13 mouse cellular contexts compared by ENCODE assay signal in the genomic region with DNA sequence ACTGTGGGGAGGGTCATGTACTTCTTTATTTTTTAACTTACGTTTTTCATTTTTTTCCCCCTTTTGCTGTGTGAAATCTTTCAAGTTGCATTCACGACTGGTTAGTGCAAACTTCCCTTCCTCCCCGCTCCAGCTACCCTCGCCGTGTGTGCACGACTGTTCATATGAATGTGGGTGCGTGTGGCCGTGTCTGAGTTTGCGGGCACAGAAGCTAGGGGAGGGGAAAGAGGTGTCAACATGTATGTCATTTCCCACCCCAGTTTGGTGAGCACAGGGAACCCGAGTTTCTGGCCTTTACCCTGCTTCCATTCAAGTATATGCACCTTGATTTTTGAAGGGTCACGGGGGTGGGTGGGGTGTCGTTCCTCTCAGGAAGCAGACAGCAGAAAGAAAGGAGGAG. TPM values are rescaled to one million over a fixed set of nuclear protein-coding genes. Genes with fewer than 3 reads are reported as not detected.
A peak's percentile ranks its signal among the peaks of the same experiment; 100 is the strongest.
DNase-seq lines count a peak whose midpoint lies in the region; ATAC-seq and TF ChIP-seq lines count a peak whose summit lies in the region.
"Had no signal": no experiment of that assay in that cellular context is flagged by ENCODE, and none has a peak within 500 bp of the region (broad histone marks: within the 10 kb centered on the region; RNA-seq: fewer than 3 reads in every experiment).

No protein-coding gene starts in this region.

- H3K27me3 ChIP-seq in hindbrain, embryonic 12.5 days: no peaks in the 10 kb centered on the region
- no peaks in the 10 kb centered on the region for H3K27me3 ChIP-seq in hindbrain, embryonic 13.5 days
- H3K27me3 ChIP-seq in G1E (ENCODE audit: insufficient read depth, low read length): no peaks in the 10 kb centered on the region
- no peaks in the 10 kb centered on the region for H3K27me3 ChIP-seq in limb, embryonic 15.5 days
- no peaks in the 10 kb centered on the region for H3K27me3 ChIP-seq in lung, postnatal 0 days (replicated peaks; ENCODE audit: insufficient read depth, low read length)

- ATAC-seq in hindbrain, embryonic 12.5 days (ENCODE audit: low FRiP score): no peak
- ATAC-seq in hindbrain, embryonic 13.5 days (ENCODE audit: low FRiP score): no peak
- no peak for ATAC-seq in G1E (ENCODE audit: extremely low read depth, insufficient number of reproducible peaks, low FRiP score, poor library complexity, severe bottlenecking)
- no peak for ATAC-seq in limb, embryonic 15.5 days (ENCODE audit: insufficient number of reproducible peaks, low FRiP score, low TSS enrichment, low read depth)
- ATAC-seq in lung, postnatal 0 days: no peak

- 78% methylated on average over 12 of the region's 12 CpGs for WGBS in hindbrain, embryonic 12.5 days
- 84% methylated on average over 12 of the region's 12 CpGs for whole genome bisulfite sequencing in hindbrain, embryonic 13.5 days
- 57% methylated on average over 12 of the region's 12 CpGs for WGBS in limb, embryonic 15.5 days
- WGBS in lung, postnatal 0 days: 68% methylated on average over 12 of the region's 12 CpGs

- H3K4me1 ChIP-seq in hindbrain, embryonic 12.5 days: peaks cover 4% of the 10 kb centered on the region
- H3K4me1 ChIP-seq in hindbrain, embryonic 13.5 days (replicated peaks): peaks cover 9% of the 10 kb centered on the region; the same call in 1 of the 2 replicates
- H3K4me1 ChIP-seq in G1E (ENCODE audit: insufficient read depth, low read depth, low read length): peaks cover 62% of the 10 kb centered on the region
- H3K4me1 ChIP-seq in limb, embryonic 15.5 days: peaks cover 16% of the 10 kb centered on the region
- no peaks in the 10 kb centered on the region for H3K4me1 ChIP-seq in lung, postnatal 0 days (ENCODE audit: insufficient read depth, low read depth, low read length)

- DNase-seq in CD4-positive helper T cell, adult 2 months (ENCODE audit: low read depth, low spot score): peak; percentile 46
- DNase-seq in G1E (ENCODE audit: low spot score): no peak
- DNase-seq in ovary, adult 18-20 months (ENCODE audit: low spot score): no peak
- DNase-seq in cerebellum, postnatal 10 days: no peak
- no peak for DNase-seq in lung, postnatal 0 days (ENCODE audit: low spot score)
- DNase-seq: cerebellum, postnatal 36 days had no signal

- H3K9ac ChIP-seq in hindbrain, embryonic 12.5 days: 0 out of 2 replicates have a peak overlapping the region, but pooled peaks have one; percentile 79
- no peak overlapping the region for H3K9ac ChIP-seq in hindbrain, embryonic 13.5 days
- no peak overlapping the region for H3K9ac ChIP-seq in limb, embryonic 15.5 days
- H3K9ac ChIP-seq in lung, postnatal 0 days (replicated peaks; ENCODE audit: low read depth): no peak overlapping the region

- no peaks in the 10 kb centered on the region for H3K36me3 ChIP-seq in hindbrain, embryonic 12.5 days
- H3K36me3 ChIP-seq in hindbrain, embryonic 13.5 days: no peaks in the 10 kb centered on the region
- peaks cover 21% of the 10 kb centered on the region for H3K36me3 ChIP-seq in G1E (replicated peaks)
- 0 out of 2 replicates have a peak, but pooled peaks cover 4% of the 10 kb centered on the region for H3K36me3 ChIP-seq in limb, embryonic 15.5 days
- no peaks in the 10 kb centered on the region for H3K36me3 ChIP-seq in lung, postnatal 0 days (ENCODE audit: insufficient read depth, low read length)

- no peak overlapping the region for H3K27ac ChIP-seq in hindbrain, embryonic 12.5 days
- H3K27ac ChIP-seq in hindbrain, embryonic 13.5 days: no peak overlapping the region
- H3K27ac ChIP-seq in limb, embryonic 15.5 days: peak overlapping the region; percentile 94
- no peak overlapping the region for H3K27ac ChIP-seq in lung, postnatal 0 days (ENCODE audit: low read length)

- no peak for TF ChIP-seq EP300 in lung, postnatal 0 days (IDR thresholded peaks at IDR 0.05)

- no peak overlapping the region for H3K4me2 ChIP-seq in hindbrain, embryonic 12.5 days (replicated peaks)
- no peak overlapping the region for H3K4me2 ChIP-seq in hindbrain, embryonic 13.5 days
- H3K4me2 ChIP-seq in limb, embryonic 15.5 days: no peak overlapping the region; the same call in 1 of the 2 replicates
- H3K4me2 ChIP-seq in lung, postnatal 0 days (replicated peaks; ENCODE audit: low read depth, low read length): no peak overlapping the region

- no peak overlapping the region for H3K4me3 ChIP-seq in hindbrain, embryonic 12.5 days
- H3K4me3 ChIP-seq in hindbrain, embryonic 13.5 days: no peak overlapping the region
- H3K4me3 ChIP-seq in G1E (ENCODE audit: low read depth, low read length): peak overlapping the region; percentile 78; the same call in 1 of the 2 replicates
- peak overlapping the region; percentile 82; the same call in 1 of the 2 replicates for H3K4me3 ChIP-seq in limb, embryonic 15.5 days
- no peak overlapping the region for H3K4me3 ChIP-seq in lung, postnatal 0 days (ENCODE audit: low read depth, low read length)

- no peak for TF ChIP-seq CTCF in G1E (IDR thresholded peaks at IDR 0.05; ENCODE audit: low read depth, low read length)
- TF ChIP-seq CTCF in lung, postnatal 0 days (IDR thresholded peaks at IDR 0.05): no peak

- H3K9me3 ChIP-seq in hindbrain, embryonic 12.5 days (replicated peaks): no peaks in the 10 kb centered on the region
- H3K9me3 ChIP-seq in hindbrain, embryonic 13.5 days: no peaks in the 10 kb centered on the region
- H3K9me3 ChIP-seq in G1E (replicated peaks): no peaks in the 10 kb centered on the region
- H3K9me3 ChIP-seq in limb, embryonic 15.5 days: no peaks in the 10 kb centered on the region
- H3K9me3 ChIP-seq in lung, postnatal 0 days (ENCODE audit: low read length): no peaks in the 10 kb centered on the region

RNA-seq across cellular contexts. Expression of a gene that starts 1.3 kb away (rescaled TPM):
- polyA plus RNA-seq in hindbrain, embryonic 12.5 days (2016; fragmentation: Nextera tagmentation; extraction: Ambion mirVana): 46.2 and 53.7 TPM in 2 replicates
- polyA plus RNA-seq in hindbrain, embryonic 13.5 days (2015; fragmentation: Nextera tagmentation; extraction: Ambion mirVana): 24.6 and 29.5 TPM in 2 replicates
- total RNA-seq in G1E (2014; fragmentation: Nextera tagmentation) (28.1 and 32.6 TPM in 2 replicates), G1E (2017) (43.8 and 61.4 TPM in 2 replicates)
- polyA plus RNA-seq in G1E (2012): 44.2 and 46.7 TPM in 2 replicates
- 46.2 and 46.9 TPM in 2 replicates for polyA plus RNA-seq in limb, embryonic 15.5 days (2015; fragmentation: Nextera tagmentation; extraction: Ambion mirVana)
- polyA plus RNA-seq in lung, postnatal 0 days (2015; fragmentation: Nextera tagmentation; extraction: Ambion mirVana): 11.2 and 14.5 TPM in 2 replicates

RNA-seq across cellular contexts. Expression of a gene that starts 4.9 kb away (rescaled TPM):
- not detected in 2 replicates for polyA plus RNA-seq in hindbrain, embryonic 12.5 days (2016; fragmentation: Nextera tagmentation; extraction: Ambion mirVana)
- polyA plus RNA-seq in hindbrain, embryonic 13.5 days (2015; fragmentation: Nextera tagmentation; extraction: Ambion mirVana): 0.14 and 0.21 TPM in 2 replicates
- not detected in 2 replicates for total RNA-seq in G1E (2014; fragmentation: Nextera tagmentation)
- total RNA-seq in G1E (2017): 0.05 TPM in 1 of 2 replicates, not detected in the other
- polyA plus RNA-seq in G1E (2012): 0.02 TPM in 1 of 2 replicates, not detected in the other
- 0.12 and 0.26 TPM in 2 replicates for polyA plus RNA-seq in limb, embryonic 15.5 days (2015; fragmentation: Nextera tagmentation; extraction: Ambion mirVana)
- not detected in 2 replicates for polyA plus RNA-seq in lung, postnatal 0 days (2015; fragmentation: Nextera tagmentation; extraction: Ambion mirVana)
- total RNA-seq: heart, postnatal 25 days; layer of hippocampus, adult 18-20 months had no signal
- polyA plus RNA-seq: neural tube, embryonic 14.5 days; small intestine, adult 2 months had no signal

RNA-seq across cellular contexts. Expression of a gene that starts 19.0 kb away (rescaled TPM):
- polyA plus RNA-seq in hindbrain, embryonic 12.5 days (2016; fragmentation: Nextera tagmentation; extraction: Ambion mirVana): 24.5 and 25.6 TPM in 2 replicates
- 19.6 and 21.7 TPM in 2 replicates for polyA plus RNA-seq in hindbrain, embryonic 13.5 days (2015; fragmentation: Nextera tagmentation; extraction: Ambion mirVana)
- total RNA-seq in G1E (2014; fragmentation: Nextera tagmentation) (11.5 and 13.9 TPM in 2 replicates), G1E (2017) (18.8 and 23.3 TPM in 2 replicates)
- polyA plus RNA-seq in G1E (2012): 3.2 and 4.4 TPM in 2 replicates
- 34.2 and 36.3 TPM in 2 replicates for polyA plus RNA-seq in limb, embryonic 15.5 days (2015; fragmentation: Nextera tagmentation; extraction: Ambion mirVana)
- polyA plus RNA-seq in lung, postnatal 0 days (2015; fragmentation: Nextera tagmentation; extraction: Ambion mirVana): 16.0 and 16.9 TPM in 2 replicates

RNA-seq across cellular contexts. Expression of a gene that starts 23.3 kb away (rescaled TPM):
- polyA plus RNA-seq in hindbrain, embryonic 12.5 days (2016; fragmentation: Nextera tagmentation; extraction: Ambion mirVana): 0.34 and 0.40 TPM in 2 replicates
- polyA plus RNA-seq in hindbrain, embryonic 13.5 days (2015; fragmentation: Nextera tagmentation; extraction: Ambion mirVana): 0.18 and 0.27 TPM in 2 replicates
- total RNA-seq in G1E (2014; fragmentation: Nextera tagmentation): not detected in 2 replicates
- total RNA-seq in G1E (2017): 0.17 and 0.27 TPM in 2 replicates
- polyA plus RNA-seq in G1E (2012): 0.04 TPM in 1 of 2 replicates, not detected in the other
- 0.25 and 0.47 TPM in 2 replicates for polyA plus RNA-seq in limb, embryonic 15.5 days (2015; fragmentation: Nextera tagmentation; extraction: Ambion mirVana)
- polyA plus RNA-seq in lung, postnatal 0 days (2015; fragmentation: Nextera tagmentation; extraction: Ambion mirVana): not detected in 2 replicates
- total RNA-seq: layer of hippocampus, adult 18-20 months had no signal
- polyA plus RNA-seq: neural tube, embryonic 14.5 days; small intestine, adult 2 months had no signal

RNA-seq across cellular contexts. Expression of a gene that starts 36.3 kb away (rescaled TPM):
- 0.61 and 0.70 TPM in 2 replicates for polyA plus RNA-seq in hindbrain, embryonic 12.5 days (2016; fragmentation: Nextera tagmentation; extraction: Ambion mirVana)
- polyA plus RNA-seq in hindbrain, embryonic 13.5 days (2015; fragmentation: Nextera tagmentation; extraction: Ambion mirVana): 0.75 and 1.3 TPM in 2 replicates
- total RNA-seq in G1E (2014; fragmentation: Nextera tagmentation): 10.7 and 15.0 TPM in 2 replicates
- total RNA-seq in G1E (2017): 4.0 and 5.3 TPM in 2 replicates
- polyA plus RNA-seq in G1E (2012): 11.1 and 14.6 TPM in 2 replicates
- 1.8 TPM in 2 replicates for polyA plus RNA-seq in limb, embryonic 15.5 days (2015; fragmentation: Nextera tagmentation; extraction: Ambion mirVana)
- polyA plus RNA-seq in lung, postnatal 0 days (2015; fragmentation: Nextera tagmentation; extraction: Ambion mirVana): 0.82 and 0.92 TPM in 2 replicates

Comparison
In these comparisons a context has a peak if more than half of its experiments do, and no peak if none do; other contexts are left out.
1. H3K4me3 ChIP-seq: peak in G1E (single experiment) and limb, embryonic 15.5 days (single experiment); none in hindbrain, embryonic 12.5 days (single experiment), hindbrain, embryonic 13.5 days (single experiment) and lung, postnatal 0 days (single experiment).